Comparison of ENCODE assay signal across 8 mouse cellular contexts in genomic region chr12:80945996-80946355, GRCm38 (mm10). TPM values are rescaled to one million over a fixed set of nuclear protein-coding genes. Genes with fewer than 3 reads are reported as not detected.
DNase-seq lines count a peak whose midpoint lies in the region; ATAC-seq and TF ChIP-seq lines count a peak whose summit lies in the region.

No protein-coding gene starts in this region.

- intact Hi-C loops in left cerebral cortex, adult 2 months (cut with DNase I) = no loop called here

- DNase-seq in T-cell, adult 2 months (ENCODE audit: low spot score) = peak; percentile 98
- peak; percentile 94 to 96 for DNase-seq in cerebellum, postnatal 36 days
- peak; percentile 95 to 96 for DNase-seq in frontal cortex, postnatal 36 days (ENCODE audit: low spot score in 2 of 2)
- DNase-seq in left cerebral cortex, adult 2 months (ENCODE audit: extremely low spot score in 1 of 2, low spot score in 2 of 2) = peak; percentile 95
- peak; percentile 94 to 96 for DNase-seq in right cerebral cortex, adult 2 months (ENCODE audit: low spot score in 2 of 2)
- peak; percentile 96 for DNase-seq in urinary bladder, postnatal 14 days (ENCODE audit: low spot score)

- peak; percentile 97 for ATAC-seq in hindbrain, embryonic 16.5 days
- ATAC-seq in megakaryocyte, adult 5-6 weeks (ENCODE audit: poor library complexity, severe bottlenecking) = peak; percentile 77

- no peak for TF ChIP-seq CTCF in left cerebral cortex, adult 2 months (IDR thresholded peaks at IDR 0.05)

- peak overlapping the region; percentile 92 for H3K9ac ChIP-seq in hindbrain, embryonic 16.5 days (ENCODE audit: low read depth, low read length)

- H3K27me3 ChIP-seq in hindbrain, embryonic 16.5 days (replicated peaks; ENCODE audit: control insufficient read depth, insufficient read depth, low read length) = no peaks in the 10 kb centered on the region

- H3K27ac ChIP-seq in hindbrain, embryonic 16.5 days (ENCODE audit: low read depth, low read length) = peak overlapping the region; percentile 97
- H3K27ac ChIP-seq in left cerebral cortex, adult 2 months = peak overlapping the region; percentile 99

- no peaks in the 10 kb centered on the region for H3K9me3 ChIP-seq in hindbrain, embryonic 16.5 days (ENCODE audit: control insufficient read depth, low read length)

- peak overlapping the region; percentile 64 for H3K4me2 ChIP-seq in hindbrain, embryonic 16.5 days (ENCODE audit: low read length)

- H3K4me3 ChIP-seq in hindbrain, embryonic 16.5 days (ENCODE audit: low read length) = peak overlapping the region; percentile 88
- H3K4me3 ChIP-seq in left cerebral cortex, adult 2 months = peak overlapping the region; percentile 92

- WGBS in hindbrain, embryonic 16.5 days = 0% methylated on average over 47 of the region's 47 CpGs

- peaks cover 8% of the 10 kb centered on the region for H3K4me1 ChIP-seq in hindbrain, embryonic 16.5 days (ENCODE audit: control insufficient read depth, insufficient read depth, low read depth, low read length)

- H3K36me3 ChIP-seq in hindbrain, embryonic 16.5 days (ENCODE audit: control insufficient read depth, insufficient read depth, low read length) = peaks cover 25% of the 10 kb centered on the region

RNA-seq across cellular contexts. Expression of gene Srsf5, which starts 0.7 kb away (rescaled TPM):
- 371 and 381 TPM in 2 replicates for polyA plus RNA-seq in hindbrain, embryonic 16.5 days (2015; fragmentation: Nextera tagmentation; extraction: Ambion mirVana)
- total RNA-seq in left cerebral cortex, adult 2 months (2021) = 100 to 1,000 TPM; 355 to 360 TPM
- 248 and 262 TPM in 2 replicates for total RNA-seq in megakaryocyte, adult 5-6 weeks (2015)
- total RNA-seq in megakaryocyte, adult 5-6 weeks (2017) = 673 and 674 TPM in 2 replicates

RNA-seq across cellular contexts. Expression of gene Slc10a1, which starts 22.5 kb away (rescaled TPM):
- polyA plus RNA-seq in hindbrain, embryonic 16.5 days (2015; fragmentation: Nextera tagmentation; extraction: Ambion mirVana) = 0.43 and 0.61 TPM in 2 replicates
- not detected for total RNA-seq in left cerebral cortex, adult 2 months (2021)
- total RNA-seq in megakaryocyte, adult 5-6 weeks (2015) = not detected in 2 replicates
- total RNA-seq in megakaryocyte, adult 5-6 weeks (2017) = not detected in 2 replicates

Comparison
In these comparisons a context has a peak if more than half of its experiments do, and no peak if none do; other contexts are left out.
1. Peak in every context shown above with its lines: DNase-seq, ATAC-seq, H3K4me3 ChIP-seq and H3K27ac ChIP-seq.